Comparison of ENCODE assay signal across 10 mouse cellular contexts in genomic region chr7:30531291-30531815, GRCm38 (mm10). TPM values are rescaled to one million over a fixed set of nuclear protein-coding genes. Genes with fewer than 3 reads are reported as not detected.
DNase-seq lines count a peak whose midpoint lies in the region; ATAC-seq and TF ChIP-seq lines count a peak whose summit lies in the region.
"Had no signal": no experiment of that assay in that cellular context is flagged by ENCODE, and none has a peak within 500 bp of the region (broad histone marks: within the 10 kb centered on the region; RNA-seq: fewer than 3 reads in every experiment).

No protein-coding gene starts in this region.

- peaks cover 46% of the 10 kb centered on the region for H3K4me1 ChIP-seq in forebrain, embryonic 13.5 days
- H3K4me1 ChIP-seq in forebrain, embryonic 10.5 days = peaks cover 51% of the 10 kb centered on the region
- peaks cover 41% of the 10 kb centered on the region for H3K4me1 ChIP-seq in midbrain, embryonic 12.5 days
- peaks cover 46% of the 10 kb centered on the region for H3K4me1 ChIP-seq in midbrain, embryonic 10.5 days
- peaks cover 30% of the 10 kb centered on the region for H3K4me1 ChIP-seq in intestine, embryonic 16.5 days (ENCODE audit: control insufficient read depth, insufficient read depth, low read length)
- H3K4me1 ChIP-seq in olfactory bulb, adult 2 months (ENCODE audit: control insufficient read depth, insufficient read depth, low read length) = peaks cover 62% of the 10 kb centered on the region

- TF ChIP-seq CTCF in olfactory bulb, adult 2 months (IDR thresholded peaks at IDR 0.05; ENCODE audit: insufficient read depth, low read depth, low read length) = no peak

- H3K36me3 ChIP-seq in forebrain, embryonic 13.5 days (ENCODE audit: poor library complexity, severe bottlenecking) = peaks cover 70% of the 10 kb centered on the region
- H3K36me3 ChIP-seq in forebrain, embryonic 10.5 days (replicated peaks) = peaks cover 67% of the 10 kb centered on the region
- H3K36me3 ChIP-seq in midbrain, embryonic 12.5 days = peaks cover 66% of the 10 kb centered on the region
- H3K36me3 ChIP-seq in midbrain, embryonic 10.5 days = peaks cover 68% of the 10 kb centered on the region
- H3K36me3 ChIP-seq in intestine, embryonic 16.5 days (ENCODE audit: control insufficient read depth, insufficient read depth, low read length) = peaks cover 14% of the 10 kb centered on the region; the same call in 1 of the 2 replicates

- H3K27ac ChIP-seq in forebrain, embryonic 13.5 days = no peak overlapping the region
- H3K27ac ChIP-seq in forebrain, embryonic 10.5 days = no peak overlapping the region
- H3K27ac ChIP-seq in midbrain, embryonic 12.5 days (replicated peaks) = no peak overlapping the region
- H3K27ac ChIP-seq in midbrain, embryonic 10.5 days (replicated peaks) = no peak overlapping the region
- H3K27ac ChIP-seq in intestine, embryonic 16.5 days (ENCODE audit: low read length) = no peak overlapping the region
- H3K27ac ChIP-seq in olfactory bulb, adult 2 months (ENCODE audit: insufficient read depth, low read depth, low read length) = peak overlapping the region; percentile 66
- H3K27ac ChIP-seq: stomach, embryonic 15.5 days had no signal

- peak overlapping the region; percentile 91 for H3K9ac ChIP-seq in forebrain, embryonic 13.5 days
- peak overlapping the region; percentile 41; the same call in 1 of the 2 replicates for H3K9ac ChIP-seq in midbrain, embryonic 12.5 days (replicated peaks)
- 0 out of 2 replicates have a peak overlapping the region, but pooled peaks have one; percentile 16 for H3K9ac ChIP-seq in intestine, embryonic 16.5 days (ENCODE audit: low read depth, low read length)
- H3K9ac ChIP-seq: stomach, embryonic 15.5 days had no signal

- DNase-seq in forebrain, embryonic 10.5 days (ENCODE audit: extremely low spot score, low spot score) = no peak
- DNase-seq in midbrain, embryonic 10.5 days (ENCODE audit: low spot score) = no peak
- DNase-seq in urinary bladder, adult 18-20 months (ENCODE audit: low spot score in 2 of 2) = no peak
- no peak for DNase-seq in lung, adult 18-20 months
- DNase-seq: lung, postnatal 14 days had no signal

- peak overlapping the region; percentile 94; the same call in 1 of the 2 replicates for H3K4me2 ChIP-seq in forebrain, embryonic 13.5 days
- H3K4me2 ChIP-seq in midbrain, embryonic 12.5 days (replicated peaks) = peak overlapping the region; percentile 79; the same call in 1 of the 2 replicates
- no peak overlapping the region for H3K4me2 ChIP-seq in intestine, embryonic 16.5 days (ENCODE audit: low read depth, low read length)
- H3K4me2 ChIP-seq: stomach, embryonic 15.5 days had no signal

- no peak for TF ChIP-seq POLR2A in olfactory bulb, adult 2 months (IDR thresholded peaks at IDR 0.05; ENCODE audit: insufficient read depth, low read depth, low read length)

- peak overlapping the region; percentile 15 for H3K4me3 ChIP-seq in forebrain, embryonic 13.5 days
- no peak overlapping the region for H3K4me3 ChIP-seq in forebrain, embryonic 10.5 days
- 0 out of 2 replicates have a peak overlapping the region, but pooled peaks have one; percentile 17 for H3K4me3 ChIP-seq in midbrain, embryonic 12.5 days
- no peak overlapping the region for H3K4me3 ChIP-seq in midbrain, embryonic 10.5 days
- no peak overlapping the region for H3K4me3 ChIP-seq in intestine, embryonic 16.5 days (ENCODE audit: low read length)
- H3K4me3 ChIP-seq in olfactory bulb, adult 2 months (ENCODE audit: insufficient read depth, low read depth, low read length) = peak overlapping the region; percentile 16; the same call in 1 of the 2 replicates
- H3K4me3 ChIP-seq: stomach, embryonic 15.5 days had no signal

- H3K27me3 ChIP-seq in forebrain, embryonic 13.5 days = no peaks in the 10 kb centered on the region
- H3K27me3 ChIP-seq in forebrain, embryonic 10.5 days (ENCODE audit: poor library complexity, severe bottlenecking) = peaks cover 41% of the 10 kb centered on the region
- no peaks in the 10 kb centered on the region for H3K27me3 ChIP-seq in midbrain, embryonic 12.5 days
- H3K27me3 ChIP-seq in midbrain, embryonic 10.5 days (ENCODE audit: low read depth, poor library complexity, severe bottlenecking) = peaks cover 37% of the 10 kb centered on the region
- no peaks in the 10 kb centered on the region for H3K27me3 ChIP-seq in intestine, embryonic 16.5 days (replicated peaks; ENCODE audit: control insufficient read depth, insufficient read depth, low read length)
- H3K27me3 ChIP-seq: stomach, embryonic 15.5 days had no signal

- no peaks in the 10 kb centered on the region for H3K9me3 ChIP-seq in forebrain, embryonic 13.5 days (replicated peaks)
- H3K9me3 ChIP-seq in forebrain, embryonic 10.5 days = no peaks in the 10 kb centered on the region
- no peaks in the 10 kb centered on the region for H3K9me3 ChIP-seq in midbrain, embryonic 12.5 days
- no peaks in the 10 kb centered on the region for H3K9me3 ChIP-seq in midbrain, embryonic 10.5 days (replicated peaks)
- no peaks in the 10 kb centered on the region for H3K9me3 ChIP-seq in intestine, embryonic 16.5 days (ENCODE audit: control insufficient read depth, low read length)
- H3K9me3 ChIP-seq: stomach, embryonic 15.5 days had no signal

- WGBS in forebrain, embryonic 13.5 days = 84% methylated on average over 9 of the region's 9 CpGs
- 92% methylated on average over 9 of the region's 9 CpGs for WGBS in forebrain, embryonic 10.5 days
- WGBS in midbrain, embryonic 12.5 days = 86% methylated on average over 9 of the region's 9 CpGs
- 88% methylated on average over 9 of the region's 9 CpGs for WGBS in midbrain, embryonic 10.5 days
- 76% methylated on average over 9 of the region's 9 CpGs for WGBS in intestine, embryonic 16.5 days
- 55% methylated on average over 9 of the region's 9 CpGs for WGBS in olfactory bulb, adult 2 months

- no peak for ATAC-seq in forebrain, embryonic 13.5 days
- no peak for ATAC-seq in midbrain, embryonic 12.5 days (ENCODE audit: low FRiP score, low read depth)
- ATAC-seq in intestine, embryonic 16.5 days = no peak

RNA-seq across cellular contexts. Expression of gene Arhgap33, which starts 3.5 kb away (rescaled TPM):
- 80.6 and 88.7 TPM in 2 replicates for polyA plus RNA-seq in forebrain, embryonic 13.5 days (2015; fragmentation: Nextera tagmentation; extraction: Ambion mirVana)
- 29.7 and 31.9 TPM in 2 replicates for polyA plus RNA-seq in forebrain, embryonic 10.5 days (2016; fragmentation: Nextera tagmentation; extraction: Ambion mirVana)
- polyA plus RNA-seq in midbrain, embryonic 12.5 days (2016; fragmentation: Nextera tagmentation; extraction: Ambion mirVana) = 96.3 and 99.5 TPM in 2 replicates
- polyA plus RNA-seq in midbrain, embryonic 10.5 days (2016; fragmentation: Nextera tagmentation; extraction: Ambion mirVana) = 36.6 and 62.0 TPM in 2 replicates
- 5.6 and 6.4 TPM in 2 replicates for polyA plus RNA-seq in intestine, embryonic 16.5 days (2015; fragmentation: Nextera tagmentation; extraction: Ambion mirVana)
- polyA plus RNA-seq in olfactory bulb, adult 2 months (2012; ENCODE audit: insufficient read depth, insufficient read length, low replicate concordance, missing spikeins) = not detected in 2 replicates

RNA-seq across cellular contexts. Expression of gene Hspb6, which starts 20.6 kb away (rescaled TPM):
- 11.0 and 12.1 TPM in 2 replicates for polyA plus RNA-seq in forebrain, embryonic 13.5 days (2015; fragmentation: Nextera tagmentation; extraction: Ambion mirVana)
- 4.3 and 4.6 TPM in 2 replicates for polyA plus RNA-seq in forebrain, embryonic 10.5 days (2016; fragmentation: Nextera tagmentation; extraction: Ambion mirVana)
- polyA plus RNA-seq in midbrain, embryonic 12.5 days (2016; fragmentation: Nextera tagmentation; extraction: Ambion mirVana) = 5.8 and 6.2 TPM in 2 replicates
- 6.1 and 6.2 TPM in 2 replicates for polyA plus RNA-seq in midbrain, embryonic 10.5 days (2016; fragmentation: Nextera tagmentation; extraction: Ambion mirVana)
- 48.4 and 53.8 TPM in 2 replicates for polyA plus RNA-seq in intestine, embryonic 16.5 days (2015; fragmentation: Nextera tagmentation; extraction: Ambion mirVana)
- not detected in 2 replicates for polyA plus RNA-seq in olfactory bulb, adult 2 months (2012; ENCODE audit: insufficient read depth, insufficient read length, low replicate concordance, missing spikeins)

RNA-seq across cellular contexts. Expression of gene Proser3, which starts 20.7 kb away (rescaled TPM):
- 14.8 and 17.5 TPM in 2 replicates for polyA plus RNA-seq in forebrain, embryonic 13.5 days (2015; fragmentation: Nextera tagmentation; extraction: Ambion mirVana)
- 15.2 and 16.1 TPM in 2 replicates for polyA plus RNA-seq in forebrain, embryonic 10.5 days (2016; fragmentation: Nextera tagmentation; extraction: Ambion mirVana)
- 15.1 TPM in 2 replicates for polyA plus RNA-seq in midbrain, embryonic 12.5 days (2016; fragmentation: Nextera tagmentation; extraction: Ambion mirVana)
- polyA plus RNA-seq in midbrain, embryonic 10.5 days (2016; fragmentation: Nextera tagmentation; extraction: Ambion mirVana) = 13.4 and 17.1 TPM in 2 replicates
- polyA plus RNA-seq in intestine, embryonic 16.5 days (2015; fragmentation: Nextera tagmentation; extraction: Ambion mirVana) = 6.3 and 7.6 TPM in 2 replicates
- polyA plus RNA-seq in olfactory bulb, adult 2 months (2012; ENCODE audit: insufficient read depth, insufficient read length, low replicate concordance, missing spikeins) = not detected in 2 replicates

RNA-seq across cellular contexts. Expression of gene Lin37, which starts 28.3 kb away (rescaled TPM):
- polyA plus RNA-seq in forebrain, embryonic 13.5 days (2015; fragmentation: Nextera tagmentation; extraction: Ambion mirVana) = 53.0 and 65.1 TPM in 2 replicates
- polyA plus RNA-seq in forebrain, embryonic 10.5 days (2016; fragmentation: Nextera tagmentation; extraction: Ambion mirVana) = 40.7 and 44.2 TPM in 2 replicates
- polyA plus RNA-seq in midbrain, embryonic 12.5 days (2016; fragmentation: Nextera tagmentation; extraction: Ambion mirVana) = 53.0 and 54.9 TPM in 2 replicates
- 45.9 and 46.7 TPM in 2 replicates for polyA plus RNA-seq in midbrain, embryonic 10.5 days (2016; fragmentation: Nextera tagmentation; extraction: Ambion mirVana)
- polyA plus RNA-seq in intestine, embryonic 16.5 days (2015; fragmentation: Nextera tagmentation; extraction: Ambion mirVana) = 44.5 and 50.0 TPM in 2 replicates
- polyA plus RNA-seq in olfactory bulb, adult 2 months (2012; ENCODE audit: insufficient read depth, insufficient read length, low replicate concordance, missing spikeins) = not detected in 2 replicates

RNA-seq across cellular contexts. Expression of gene U2af1l4, which starts 31.7 kb away (rescaled TPM):
- 114 and 122 TPM in 2 replicates for polyA plus RNA-seq in forebrain, embryonic 13.5 days (2015; fragmentation: Nextera tagmentation; extraction: Ambion mirVana)
- polyA plus RNA-seq in forebrain, embryonic 10.5 days (2016; fragmentation: Nextera tagmentation; extraction: Ambion mirVana) = 96.1 and 96.7 TPM in 2 replicates
- polyA plus RNA-seq in midbrain, embryonic 12.5 days (2016; fragmentation: Nextera tagmentation; extraction: Ambion mirVana) = 83.1 and 88.4 TPM in 2 replicates
- 93.2 and 99.5 TPM in 2 replicates for polyA plus RNA-seq in midbrain, embryonic 10.5 days (2016; fragmentation: Nextera tagmentation; extraction: Ambion mirVana)
- polyA plus RNA-seq in intestine, embryonic 16.5 days (2015; fragmentation: Nextera tagmentation; extraction: Ambion mirVana) = 71.2 and 73.8 TPM in 2 replicates
- polyA plus RNA-seq in olfactory bulb, adult 2 months (2012; ENCODE audit: insufficient read depth, insufficient read length, low replicate concordance, missing spikeins) = not detected in 2 replicates

Comparison
In these comparisons a context has a peak if more than half of its experiments do, and no peak if none do; other contexts are left out.
1. H3K4me3 ChIP-seq: peak in forebrain, embryonic 13.5 days (single experiment), midbrain, embryonic 12.5 days (single experiment) and olfactory bulb, adult 2 months (single experiment); none in forebrain, embryonic 10.5 days (single experiment), midbrain, embryonic 10.5 days (single experiment) and intestine, embryonic 16.5 days (single experiment).
2. H3K9ac ChIP-seq: peak in every context shown above with its lines; median percentile 91 in forebrain, embryonic 13.5 days; 41 in midbrain, embryonic 12.5 days; 16 in intestine, embryonic 16.5 days.